Mouse (Mus musculus): Measurements from ENCODE around the gene Ambra1. TPM values are rescaled to one million over a fixed set of nuclear protein-coding genes. Genes with fewer than 3 reads are reported as not detected.

Gene Ambra1
- polyA plus RNA-seq (2011; ENCODE audit: insufficient read depth, insufficient read length, low replicate concordance, missing spikeins) = 8.3 and 21.1 TPM in 2 replicates

DNA sequence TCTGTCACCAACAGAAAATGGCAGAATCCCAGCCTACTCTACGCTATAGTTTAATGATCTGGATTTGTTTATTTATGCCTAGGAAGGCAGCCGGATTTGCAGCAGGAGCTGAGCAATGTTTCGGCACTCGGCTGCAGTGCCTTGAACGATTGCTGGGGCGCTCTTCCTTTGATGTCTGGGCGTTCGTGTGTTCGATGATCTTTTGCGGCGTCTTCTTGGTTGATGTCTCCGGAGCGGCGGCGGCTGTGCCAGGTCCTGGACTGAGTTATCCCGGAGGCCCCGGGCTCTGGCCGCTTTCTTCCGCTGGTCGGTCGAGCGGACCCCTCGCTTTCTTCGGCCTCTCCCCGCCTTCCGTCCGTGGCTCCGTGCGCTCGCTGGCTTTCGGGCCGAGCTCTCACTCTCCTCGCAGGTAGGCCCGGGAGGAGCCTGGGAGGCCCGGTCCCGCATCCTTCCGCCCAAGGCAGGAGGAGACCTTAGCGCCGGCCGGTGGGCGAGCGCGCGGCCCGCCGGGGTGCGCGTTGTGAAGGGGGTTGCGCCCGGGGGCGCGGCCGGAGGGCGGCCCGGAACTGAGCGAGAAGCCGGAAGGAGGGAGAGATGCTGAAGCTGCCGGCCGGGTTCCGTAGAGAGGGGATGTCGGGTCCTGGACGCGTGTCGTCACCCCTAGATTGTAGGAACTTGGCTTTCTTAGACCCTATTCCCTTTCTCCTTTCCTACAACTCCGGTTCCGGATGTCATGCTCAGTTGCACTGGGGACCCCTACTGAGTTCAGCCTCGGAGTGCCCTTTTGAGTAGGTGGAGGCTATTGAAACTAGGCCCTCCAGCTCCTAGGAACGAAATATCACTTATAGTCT, at the start of gene Ambra1:
Ambra1 (plus strand) TSS at position 164 of the 851 bp plus-strand sequence.
- WGBS = under 1% methylated on average over 68 of the region's 68 CpGs
- H3K4me1 ChIP-seq (ENCODE audit: control insufficient read depth, insufficient read depth, low read length) = peaks cover 2% of the 10 kb centered on the region; the same call in 1 of the 2 replicates
- H3K4me3 ChIP-seq (replicated peaks; ENCODE audit: control insufficient read depth, low read depth, low read length) = peak within 1 kb of the TSS; percentile 94
- peak within 1 kb of the TSS; percentile 94 for H3K27ac ChIP-seq (ENCODE audit: control insufficient read depth, insufficient read depth, low read depth, low read length, poor library complexity)
- TF ChIP-seq POLR2A (IDR thresholded peaks at IDR 0.05; ENCODE audit: borderline replicate concordance, control insufficient read depth, low read depth, low read length) (peak; percentile 48; the same call in 1 of the 2 replicates), CTCF (IDR thresholded peaks at IDR 0.05; ENCODE audit: control insufficient read depth, insufficient read depth, low read length) (no peak)

DNA sequence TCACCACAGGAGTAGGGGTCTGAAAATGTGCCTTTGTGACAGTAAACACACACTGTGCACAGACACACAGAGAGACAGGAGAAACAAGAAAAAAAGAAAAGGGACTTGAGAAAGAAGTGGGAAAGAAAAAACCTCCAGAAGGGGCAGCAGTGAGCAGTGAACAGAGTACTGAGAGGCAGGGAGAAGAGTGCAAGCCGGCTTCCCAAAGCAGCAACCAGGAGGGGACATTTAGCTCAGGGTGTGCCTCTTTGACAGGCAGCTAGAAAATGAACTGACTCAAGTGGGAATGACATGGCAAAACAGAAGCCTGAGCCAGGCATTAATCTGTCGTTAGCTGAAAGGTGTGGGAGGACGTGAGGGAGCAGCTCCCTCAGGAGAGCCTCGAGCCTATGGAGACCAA, 47.1 kb upstream of the Ambra1 start:
- no peaks in the 10 kb centered on the region for H3K4me1 ChIP-seq (ENCODE audit: control insufficient read depth, insufficient read depth, low read length)
- WGBS = 67% methylated on average over 4 of the region's 4 CpGs
- TF ChIP-seq POLR2A (IDR thresholded peaks at IDR 0.05; ENCODE audit: borderline replicate concordance, control insufficient read depth, low read depth, low read length) (no peak), CTCF (IDR thresholded peaks at IDR 0.05; ENCODE audit: control insufficient read depth, insufficient read depth, low read length) (no peak)
- no peak overlapping the region for H3K27ac ChIP-seq (ENCODE audit: control insufficient read depth, insufficient read depth, low read depth, low read length, poor library complexity)
- no peak overlapping the region for H3K4me3 ChIP-seq (replicated peaks; ENCODE audit: control insufficient read depth, low read depth, low read length)

DNA sequence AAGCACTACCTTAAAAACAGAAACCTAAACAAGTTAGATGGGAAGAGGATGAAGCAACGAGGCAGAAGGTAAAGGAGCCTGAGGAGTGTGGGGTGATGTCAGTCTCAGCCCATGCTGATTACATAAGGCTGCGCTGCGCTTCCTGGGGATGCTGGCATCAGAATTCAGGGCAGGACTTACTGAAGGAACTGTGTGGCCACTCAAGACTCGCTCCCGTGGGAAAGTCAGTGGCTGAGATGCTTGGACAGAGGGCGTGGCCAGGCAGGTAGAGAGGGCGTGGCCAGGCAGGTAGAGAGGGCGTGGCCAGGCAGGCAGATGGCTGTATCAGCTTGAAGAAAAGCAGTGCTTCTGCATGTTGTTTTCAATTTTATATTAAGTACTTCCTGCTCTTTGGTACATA, 46.0 kb upstream of the Ambra1 start:
- H3K4me1 ChIP-seq (ENCODE audit: control insufficient read depth, insufficient read depth, low read length) = no peaks in the 10 kb centered on the region
- no peak for TF ChIP-seq POLR2A (IDR thresholded peaks at IDR 0.05; ENCODE audit: borderline replicate concordance, control insufficient read depth, low read depth, low read length)
- 79% methylated on average over 8 of the region's 8 CpGs for WGBS
- H3K27ac ChIP-seq (ENCODE audit: control insufficient read depth, insufficient read depth, low read depth, low read length, poor library complexity) = no peak overlapping the region
- H3K4me3 ChIP-seq (replicated peaks; ENCODE audit: control insufficient read depth, low read depth, low read length) = no peak overlapping the region

DNA sequence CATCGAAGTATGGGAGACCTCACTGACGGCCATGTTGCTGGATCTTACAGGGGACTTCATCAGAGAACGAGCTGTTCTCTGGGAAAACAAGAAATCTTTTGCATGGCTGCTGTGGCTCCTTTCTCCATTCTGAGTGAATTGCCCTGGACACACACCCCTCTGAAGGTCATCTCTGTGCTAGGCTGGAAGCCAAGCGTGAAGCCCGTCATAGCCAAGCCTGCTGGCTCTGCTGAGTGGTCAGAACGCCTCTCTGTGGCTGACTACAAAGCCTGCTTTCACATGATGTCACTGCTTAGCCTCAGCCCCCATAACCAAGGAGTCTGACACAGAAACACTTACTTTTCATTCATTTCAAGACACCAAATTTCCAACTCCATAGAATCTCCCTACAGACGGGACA, 40.5 kb upstream of the Ambra1 start:
- no peak for TF ChIP-seq POLR2A (IDR thresholded peaks at IDR 0.05; ENCODE audit: borderline replicate concordance, control insufficient read depth, low read depth, low read length)
- TF ChIP-seq CTCF (IDR thresholded peaks at IDR 0.05; ENCODE audit: control insufficient read depth, insufficient read depth, low read length) = no peak
- H3K4me1 ChIP-seq (ENCODE audit: control insufficient read depth, insufficient read depth, low read length) = no peaks in the 10 kb centered on the region
- no peak overlapping the region for H3K4me3 ChIP-seq (replicated peaks; ENCODE audit: control insufficient read depth, low read depth, low read length)
- 90% methylated on average over 7 of the region's 7 CpGs for WGBS
- H3K27ac ChIP-seq (ENCODE audit: control insufficient read depth, insufficient read depth, low read depth, low read length, poor library complexity) = no peak overlapping the region

DNA sequence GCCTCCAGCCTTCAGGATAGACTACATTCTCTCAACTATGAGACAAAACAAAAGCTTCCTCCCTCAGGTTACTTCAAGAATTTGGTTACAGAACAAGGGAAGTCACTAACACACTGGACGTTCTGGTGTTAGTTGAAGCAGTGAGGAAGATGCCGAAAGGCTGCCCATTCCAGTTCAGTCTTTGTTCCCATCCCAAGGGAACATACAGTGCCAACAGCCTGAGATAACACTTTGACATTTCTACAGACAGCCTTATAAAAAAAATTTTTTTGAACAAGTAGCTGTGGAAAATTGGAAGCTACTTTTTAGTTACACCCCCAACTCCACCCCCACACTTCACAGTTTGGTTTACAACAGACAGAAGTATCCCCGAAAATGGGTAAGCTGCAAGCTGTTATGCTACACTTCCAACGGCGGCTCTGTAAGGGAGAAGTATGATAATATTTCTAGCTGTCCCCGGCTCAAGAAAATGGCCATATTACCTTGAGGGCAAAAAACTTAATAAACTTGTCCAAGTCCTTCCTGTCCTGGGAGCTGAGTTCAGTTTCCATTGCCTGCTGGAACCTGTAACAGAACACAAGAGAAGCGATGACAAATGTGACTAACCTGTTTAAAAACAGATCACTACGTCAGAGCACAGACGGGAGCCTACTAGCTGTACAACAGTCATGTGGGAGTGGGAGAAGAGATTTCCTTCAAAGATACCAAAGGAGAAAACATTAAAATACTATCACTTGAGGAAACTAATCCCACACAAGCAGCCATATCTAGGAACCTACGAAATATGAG, 34.3 kb upstream of the Ambra1 start:
- H3K4me1 ChIP-seq (ENCODE audit: control insufficient read depth, insufficient read depth, low read length) = no peaks in the 10 kb centered on the region; the same call in 1 of the 2 replicates
- no peak overlapping the region for H3K27ac ChIP-seq (ENCODE audit: control insufficient read depth, insufficient read depth, low read depth, low read length, poor library complexity)
- H3K4me3 ChIP-seq (replicated peaks; ENCODE audit: control insufficient read depth, low read depth, low read length) = no peak overlapping the region
- WGBS = 81% methylated on average over 10 of the region's 10 CpGs
- TF ChIP-seq POLR2A (IDR thresholded peaks at IDR 0.05; ENCODE audit: borderline replicate concordance, control insufficient read depth, low read depth, low read length) (no peak), CTCF (IDR thresholded peaks at IDR 0.05; ENCODE audit: control insufficient read depth, insufficient read depth, low read length) (no peak)

DNA sequence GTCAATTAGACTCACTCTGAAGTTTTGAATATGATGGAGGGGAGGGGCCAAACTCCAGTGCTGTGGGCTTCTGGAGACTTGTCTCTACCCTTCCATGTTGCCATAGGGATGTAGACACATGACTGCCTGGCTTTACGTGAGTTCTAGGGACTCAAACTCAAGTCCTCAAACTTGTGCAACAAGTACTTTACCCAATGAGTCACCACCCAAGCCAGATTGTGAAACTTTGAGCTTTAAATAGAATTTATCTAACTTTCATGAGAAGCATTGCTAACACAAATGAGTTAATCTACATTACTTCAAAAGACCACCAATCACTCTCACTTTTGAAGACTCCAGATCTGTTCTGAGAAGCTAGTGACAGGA, 33.7 kb upstream of the Ambra1 start:
- TF ChIP-seq POLR2A (IDR thresholded peaks at IDR 0.05; ENCODE audit: borderline replicate concordance, control insufficient read depth, low read depth, low read length) (no peak), CTCF (IDR thresholded peaks at IDR 0.05; ENCODE audit: control insufficient read depth, insufficient read depth, low read length) (no peak)
- 42% methylated on average over 1 of the region's 1 CpGs for WGBS
- no peak overlapping the region for H3K4me3 ChIP-seq (replicated peaks; ENCODE audit: control insufficient read depth, low read depth, low read length)
- H3K27ac ChIP-seq (ENCODE audit: control insufficient read depth, insufficient read depth, low read depth, low read length, poor library complexity) = no peak overlapping the region
- H3K4me1 ChIP-seq (ENCODE audit: control insufficient read depth, insufficient read depth, low read length) = no peaks in the 10 kb centered on the region; the same call in 1 of the 2 replicates

- Histone ChIP-seq H3K4me1 (ENCODE audit: control insufficient read depth, insufficient read depth, low read length) (no peaks in the 10 kb centered on the region; the same call in 1 of the 2 replicates), H3K27ac (ENCODE audit: control insufficient read depth, insufficient read depth, low read depth, low read length, poor library complexity) (no peak overlapping the region), H3K4me3 (replicated peaks; ENCODE audit: control insufficient read depth, low read depth, low read length) (no peak overlapping the region)
- WGBS = 63% methylated on average over 1 of the region's 1 CpGs
- no peak for TF ChIP-seq CTCF (IDR thresholded peaks at IDR 0.05; ENCODE audit: control insufficient read depth, insufficient read depth, low read length)
- no peak for TF ChIP-seq POLR2A (IDR thresholded peaks at IDR 0.05; ENCODE audit: borderline replicate concordance, control insufficient read depth, low read depth, low read length)
Observed at GRCm38 (mm10) chr2:91699225-91699624, 30.7 kb upstream of the Ambra1 start.

GRCm38 (mm10) chr2:91701366-91701765, 28.6 kb upstream of the Ambra1 start:
- TF ChIP-seq CTCF (IDR thresholded peaks at IDR 0.05; ENCODE audit: control insufficient read depth, insufficient read depth, low read length) (no peak), POLR2A (IDR thresholded peaks at IDR 0.05; ENCODE audit: borderline replicate concordance, control insufficient read depth, low read depth, low read length) (no peak)
- H3K27ac ChIP-seq (ENCODE audit: control insufficient read depth, insufficient read depth, low read depth, low read length, poor library complexity) = no peak overlapping the region
- 93% methylated on average over 2 of the region's 2 CpGs for WGBS
- H3K4me3 ChIP-seq (replicated peaks; ENCODE audit: control insufficient read depth, low read depth, low read length) = no peak overlapping the region
- H3K4me1 ChIP-seq (ENCODE audit: control insufficient read depth, insufficient read depth, low read length) = no peaks in the 10 kb centered on the region

All from bone marrow, adult 2 months (tissue).